Mouse (Mus musculus): ENCODE measurements around the gene Dlg2.

The Dlg2 gene

GRCm38 (mm10) chr7:90540811-90541323 is 64.4 kb downstream of the Dlg2 start:
- DNase-seq: no peak

DNA sequence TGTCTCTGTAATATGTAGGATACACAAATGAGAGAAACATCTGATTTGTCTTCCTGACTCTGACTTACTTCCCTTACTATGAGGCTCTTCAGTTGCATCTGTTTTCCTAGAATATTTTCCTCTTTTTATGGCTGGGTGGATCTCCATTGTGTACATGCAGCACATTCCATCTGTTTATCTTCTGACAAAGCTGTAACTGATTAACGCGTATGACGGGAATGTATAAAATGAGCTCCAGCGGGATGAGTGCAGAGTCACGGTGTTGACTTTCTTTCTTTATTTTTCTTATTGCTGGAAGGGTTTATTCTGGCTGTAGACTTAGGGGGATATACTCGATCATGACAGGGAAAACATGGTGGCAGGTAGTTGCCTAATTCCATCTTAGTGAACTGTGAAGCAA is 76.9 kb downstream of the Dlg2 start:
- DNase-seq: no peak

GRCm38 (mm10) chr7:90554421-90554820 is 77.9 kb downstream of the Dlg2 start:
- DNase-seq: no peak

DNA sequence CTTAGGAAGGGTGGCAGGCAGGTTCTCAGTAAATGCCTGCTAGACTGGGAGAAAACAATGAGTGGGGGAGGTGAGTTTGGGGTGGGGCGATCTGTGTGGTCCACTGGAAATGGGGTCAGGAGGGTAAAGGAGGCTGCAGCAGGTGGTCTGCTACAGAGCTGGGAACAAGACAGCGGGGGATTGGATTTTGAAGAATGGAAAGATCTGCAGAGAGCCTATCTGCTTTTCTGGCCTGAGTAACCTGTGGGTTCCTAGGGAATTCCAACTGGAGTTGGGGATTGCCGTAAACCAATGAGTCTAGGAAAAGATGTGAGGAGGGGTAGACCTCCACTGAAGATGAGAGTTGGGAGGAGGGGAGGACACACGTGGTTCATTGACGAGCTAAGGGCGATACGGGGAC is 92.7 kb downstream of the Dlg2 start:
- DNase-seq: no peak

GRCm38 (mm10) chr7:90587795-90588194 is 111.3 kb downstream of the Dlg2 start:
- DNase-seq: no peak

DNA sequence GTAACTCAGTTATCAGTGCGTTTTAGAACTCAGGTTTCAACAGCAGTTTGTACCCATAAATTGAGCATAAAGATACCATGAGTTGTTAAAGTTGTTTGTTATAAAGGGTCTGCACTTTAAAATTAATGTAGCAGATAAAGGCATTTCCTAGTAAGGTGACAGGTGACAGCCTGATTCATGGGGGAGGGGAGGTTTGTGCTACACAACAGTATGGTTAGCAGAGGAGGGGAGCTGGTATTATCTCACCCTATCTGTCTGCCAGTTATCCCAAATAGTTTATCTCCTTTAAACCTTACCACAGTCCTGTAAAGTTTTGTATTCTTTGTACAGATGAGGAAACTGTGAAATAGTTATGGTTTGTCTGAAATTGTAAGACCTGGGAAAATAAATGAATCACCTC is 111.8 kb downstream of the Dlg2 start:
- no peak for DNase-seq

DNA sequence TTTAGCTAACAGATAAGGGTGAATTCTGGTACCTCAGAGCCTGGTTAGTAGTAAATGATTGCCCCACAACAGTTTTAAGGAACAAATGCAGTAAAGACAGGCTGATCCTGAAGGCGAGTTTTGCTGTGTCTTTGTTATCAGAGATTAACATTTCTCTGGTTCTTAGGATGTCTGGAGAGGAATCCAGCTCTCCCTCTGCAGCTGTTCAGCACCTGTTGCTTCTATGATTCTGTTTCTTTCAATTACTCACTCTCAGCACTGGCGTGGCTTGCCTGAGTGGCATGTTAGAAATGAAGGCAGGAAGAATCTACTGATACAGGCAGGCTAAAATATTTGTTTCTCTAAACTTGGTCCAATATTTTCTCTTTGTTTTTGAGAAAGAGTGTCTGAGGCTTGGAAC is 133.3 kb downstream of the Dlg2 start:
- no peak for DNase-seq

DNA sequence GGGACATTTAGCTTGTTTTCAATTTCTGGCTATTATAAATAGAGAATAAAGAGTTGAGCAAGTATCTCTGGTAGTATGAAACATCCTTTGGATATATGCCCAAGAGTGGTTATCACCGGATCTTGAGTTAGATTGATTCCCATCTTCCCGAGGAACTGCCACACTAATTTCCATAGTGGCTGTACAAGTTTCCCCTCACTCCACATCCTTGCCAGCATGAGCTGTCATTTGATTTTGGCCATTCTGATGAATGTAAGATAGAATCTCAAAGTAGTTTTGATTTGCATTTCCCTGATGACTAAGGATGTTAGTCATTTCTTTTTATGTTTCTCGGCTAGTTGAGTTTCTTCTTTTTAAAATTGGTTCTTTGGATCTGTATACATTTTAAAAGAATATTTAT is 154.1 kb downstream of the Dlg2 start:
- DNase-seq: no peak

DNA sequence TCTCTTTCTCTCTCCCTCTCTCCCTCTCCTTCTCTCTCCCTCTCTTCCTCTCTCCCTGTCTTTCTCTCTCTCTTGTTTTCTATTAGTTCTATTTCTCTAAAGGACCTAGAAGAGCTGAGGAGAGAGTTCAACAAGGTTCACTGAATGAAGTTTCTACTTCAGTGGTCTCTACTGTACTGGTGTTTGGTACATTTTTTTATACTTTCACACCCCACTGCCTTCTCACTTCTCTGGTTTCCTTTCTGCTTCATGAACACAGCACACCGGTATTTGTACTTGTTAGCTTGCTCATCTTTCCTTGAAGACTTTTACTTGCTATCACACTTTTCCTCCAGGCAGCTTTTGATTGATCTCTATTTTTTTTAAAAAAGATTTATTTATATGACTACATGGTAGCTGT is 173.0 kb downstream of the Dlg2 start:
- DNase-seq: no peak

DNA sequence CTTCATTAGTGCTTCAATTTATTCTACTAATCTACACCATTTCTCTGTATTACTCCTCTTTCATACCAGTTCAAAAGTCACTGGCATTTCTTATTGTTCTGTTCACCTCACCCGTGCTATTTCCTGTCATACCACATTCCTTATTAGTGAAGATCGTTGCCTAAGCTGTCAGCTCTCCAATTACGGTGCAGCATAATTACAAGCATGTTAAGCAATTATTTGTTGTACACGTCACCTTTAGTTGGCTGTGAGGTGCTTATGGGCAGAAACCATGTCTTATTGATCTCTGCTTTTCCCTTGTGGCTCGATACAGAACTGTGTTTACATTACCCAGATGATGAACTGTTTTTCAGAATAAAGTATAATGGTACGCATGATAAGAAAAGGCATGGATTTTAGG is 174.7 kb downstream of the Dlg2 start:
- DNase-seq: no peak

- DNase-seq: no peak
These were observed 175.1 kb downstream of the Dlg2 start for GRCm38 (mm10) chr7:90651611-90652010.

DNA sequence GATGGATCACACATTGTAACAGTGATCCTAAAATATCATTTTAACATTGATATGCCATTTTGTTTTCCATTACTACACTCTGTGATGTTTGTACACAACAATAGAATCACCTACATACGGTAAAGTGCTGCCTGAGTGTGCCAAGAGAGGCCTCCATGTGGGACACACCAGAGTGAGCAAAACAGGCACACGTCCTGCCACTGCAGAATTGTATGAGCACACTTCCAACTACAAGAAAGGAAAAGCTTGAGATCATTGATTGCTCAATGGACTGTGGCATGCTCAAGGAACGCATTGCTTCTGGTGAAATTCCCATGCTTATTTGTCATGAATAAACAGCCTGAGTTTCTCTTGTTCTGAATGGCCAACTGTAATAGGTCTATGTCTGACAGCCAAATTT is 182.1 kb downstream of the Dlg2 start:
- no peak for DNase-seq

GRCm38 (mm10) chr7:90694050-90694449 is 217.6 kb downstream of the Dlg2 start:
- no peak for DNase-seq

GRCm38 (mm10) chr7:90696181-90696950 is 219.9 kb downstream of the Dlg2 start:
- no peak for DNase-seq

DNA sequence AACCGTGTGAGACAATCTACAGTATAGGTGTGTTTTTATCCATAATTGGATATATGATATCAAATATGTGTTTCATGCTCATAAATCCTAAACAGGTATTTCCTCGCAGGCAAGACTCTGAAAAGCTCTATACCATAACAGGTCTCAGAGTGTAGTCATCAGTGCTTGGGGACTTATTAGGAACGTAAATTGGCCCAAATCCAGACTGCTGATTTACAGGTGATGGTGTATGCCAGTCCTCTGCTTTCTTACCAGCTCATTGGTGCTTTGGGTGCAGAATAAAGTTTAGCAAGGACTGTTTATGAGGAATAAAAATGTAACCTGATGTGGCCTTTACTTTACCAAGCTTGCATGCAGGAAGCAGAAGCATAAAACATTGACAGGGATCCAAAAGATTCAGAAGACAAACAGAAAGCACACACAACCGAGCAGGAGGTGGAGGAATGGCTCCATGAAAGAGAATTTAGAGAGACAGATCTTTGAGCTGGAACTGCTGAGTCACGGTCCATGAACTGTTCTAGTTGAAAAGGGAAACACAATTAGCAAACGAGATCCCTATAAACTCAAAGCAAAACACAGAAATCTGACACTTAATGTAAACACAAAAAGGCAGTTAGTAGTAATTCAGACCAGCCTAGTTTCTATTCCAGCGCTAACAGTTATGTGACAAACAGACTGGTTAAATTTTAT is 226.8 kb downstream of the Dlg2 start:
- no peak for DNase-seq

DNA sequence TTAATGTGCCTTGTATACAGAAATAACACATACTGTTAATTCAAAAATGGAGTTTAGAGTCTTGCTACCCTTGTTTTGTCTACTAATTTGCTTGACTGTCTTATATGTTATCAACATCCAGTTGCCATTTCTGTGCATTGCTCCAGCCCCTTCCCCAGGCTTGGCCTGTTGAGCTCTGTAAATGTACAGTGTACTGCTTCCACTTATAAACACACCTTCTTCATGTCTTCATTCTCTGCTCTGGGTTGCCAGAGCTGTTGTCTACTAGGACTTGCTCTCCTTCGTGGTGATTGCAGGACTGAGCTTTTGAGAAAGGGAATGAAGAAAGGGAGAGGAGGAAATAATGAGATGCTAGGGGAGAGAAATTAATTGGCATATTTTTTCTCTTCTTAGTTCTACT is 227.5 kb downstream of the Dlg2 start:
- DNase-seq: no peak

GRCm38 (mm10) chr7:90734086-90734485 is 257.6 kb downstream of the Dlg2 start:
- no peak for DNase-seq

DNA sequence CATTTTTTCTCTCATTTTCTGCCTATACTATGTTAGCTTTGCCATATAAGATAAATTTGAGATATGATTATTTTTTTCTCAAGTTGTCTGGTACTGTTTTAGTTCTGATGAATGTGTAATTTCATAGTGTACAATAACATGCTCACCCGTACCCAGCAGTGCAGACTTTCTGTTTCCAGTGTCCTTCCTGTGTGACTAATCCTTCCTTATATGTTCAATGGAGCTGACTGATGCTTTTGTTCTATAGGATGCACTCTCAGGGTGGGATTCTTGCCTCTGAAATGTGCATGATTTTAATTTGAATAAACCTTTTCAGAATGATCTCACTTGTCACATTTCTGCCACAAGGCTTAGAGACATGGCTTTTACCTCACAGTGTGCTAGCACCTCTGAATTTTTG is 259.9 kb downstream of the Dlg2 start:
- no peak for DNase-seq

DNA sequence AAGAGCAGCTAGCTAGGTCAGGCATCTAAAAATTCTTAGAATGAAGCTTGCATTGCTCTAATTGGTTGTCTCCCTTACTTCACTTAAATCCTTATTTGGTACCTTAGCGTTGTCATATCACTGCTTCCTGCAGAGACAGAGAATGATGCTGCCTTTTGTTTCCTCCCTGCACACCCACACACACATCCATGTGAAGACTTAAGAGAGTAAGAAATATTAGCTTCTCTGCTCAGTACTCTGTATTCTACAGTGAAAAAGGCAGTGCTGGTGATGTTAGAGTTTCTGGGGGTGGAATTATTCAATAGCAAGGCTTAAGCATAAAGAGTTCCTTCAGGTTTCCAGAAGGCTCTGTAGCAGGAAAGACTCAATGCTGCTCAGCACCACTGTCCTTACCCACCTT is 272.2 kb downstream of the Dlg2 start:
- DNase-seq: no peak

DNA sequence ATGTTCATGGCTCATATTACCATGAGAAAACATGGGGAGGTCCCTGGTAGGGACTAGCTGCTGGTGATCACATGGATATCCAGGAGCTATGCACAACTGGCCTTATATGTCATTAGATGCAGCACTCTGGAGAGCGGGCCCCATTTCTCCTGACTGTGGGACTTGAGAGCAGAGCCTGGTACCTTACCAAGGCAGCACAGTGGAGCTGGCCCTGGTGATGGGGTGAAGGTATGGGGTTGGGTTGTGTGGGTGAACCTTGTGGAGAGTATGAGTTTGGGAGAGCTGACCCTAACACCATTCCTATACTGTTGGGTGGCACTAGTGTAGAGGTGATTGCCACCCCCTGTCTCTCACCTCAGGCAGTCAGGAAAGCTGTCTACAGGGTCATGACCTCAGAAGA is 311.5 kb downstream of the Dlg2 start:
- DNase-seq: no peak

- DNase-seq: no peak
These were observed 315.1 kb downstream of the Dlg2 start for GRCm38 (mm10) chr7:90791522-90791921.

DNA sequence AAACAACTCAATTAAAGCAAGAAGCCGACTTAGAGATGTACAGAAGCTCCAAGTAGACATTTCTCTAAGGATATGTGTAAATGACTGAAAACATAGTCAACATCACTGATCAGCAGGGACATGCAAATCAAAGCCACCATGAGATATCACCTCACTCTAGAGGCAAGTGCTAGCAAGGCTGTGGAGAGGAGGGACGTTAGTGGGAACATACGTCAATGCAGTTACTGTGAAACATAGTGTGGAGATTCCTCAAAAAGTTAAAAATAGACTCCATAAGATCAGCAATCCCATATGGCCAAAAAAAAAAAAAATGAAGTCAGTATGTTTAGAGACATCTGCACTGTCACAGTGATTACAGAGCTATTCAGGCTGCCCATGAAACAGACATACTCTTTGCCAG is 349.2 kb downstream of the Dlg2 start:
- no peak for DNase-seq

- DNase-seq: no peak
These were observed 364.8 kb downstream of the Dlg2 start for GRCm38 (mm10) chr7:90841276-90841675.

Data from cerebellum, postnatal 36 days (tissue).